8 mouse cellular contexts compared by ENCODE assay signal in the genomic region with DNA sequence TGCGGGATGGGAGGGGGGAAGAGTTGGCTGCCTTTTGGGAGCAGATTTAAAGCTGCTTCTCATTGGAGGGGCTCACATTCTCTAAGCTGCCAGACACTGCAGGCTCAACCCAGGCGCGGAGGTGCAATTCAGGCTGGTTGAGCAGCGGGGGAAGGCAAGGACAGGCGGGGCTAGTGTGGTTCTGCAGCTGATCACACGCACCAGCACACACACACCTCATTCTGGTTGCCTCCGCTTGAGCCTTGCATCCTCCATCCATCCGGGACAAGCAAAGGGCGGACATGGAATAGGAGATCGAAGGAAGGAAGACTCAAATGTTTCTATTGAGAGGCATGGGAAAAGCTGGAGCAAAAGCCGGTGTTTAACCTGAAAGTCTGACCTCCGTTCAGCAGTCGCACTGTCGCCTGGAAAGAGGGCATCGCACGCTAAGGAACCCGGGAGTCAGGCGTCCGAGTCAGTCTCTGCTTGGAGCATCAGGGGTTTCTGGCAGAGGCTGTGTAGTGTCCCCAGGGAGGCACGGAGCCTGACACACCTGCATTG. TPM values are rescaled to one million over a fixed set of nuclear protein-coding genes. Genes with fewer than 3 reads are reported as not detected.
DNase-seq lines count a peak whose midpoint lies in the region; ATAC-seq and TF ChIP-seq lines count a peak whose summit lies in the region.

A gene (plus strand): TSS at position 250 of the 540 bp plus-strand sequence.

- no peaks in the 10 kb centered on the region for H3K36me3 ChIP-seq in kidney, postnatal 0 days (ENCODE audit: insufficient read depth, low read length)
- no peaks in the 10 kb centered on the region for H3K36me3 ChIP-seq in embryonic facial prominence, embryonic 10.5 days (replicated peaks)
- H3K36me3 ChIP-seq in heart, embryonic 13.5 days, result no peaks in the 10 kb centered on the region
- H3K36me3 ChIP-seq in midbrain, embryonic 13.5 days, result no peaks in the 10 kb centered on the region

- ATAC-seq in kidney, postnatal 0 days (replicated peaks; ENCODE audit: low FRiP score, low read depth), result peak; percentile 64
- ATAC-seq in heart, embryonic 13.5 days (ENCODE audit: extremely low read depth, insufficient number of reproducible peaks, low FRiP score, low TSS enrichment), result no peak
- peak; percentile 85 for ATAC-seq in midbrain, embryonic 13.5 days
- ATAC-seq in megakaryocyte-erythroid progenitor cell, adult 5-6 weeks (replicated peaks; ENCODE audit: low FRiP score, low TSS enrichment, poor library complexity, severe bottlenecking), result no peak

- peak; percentile 14 for DNase-seq in kidney, postnatal 0 days (ENCODE audit: low spot score)
- no peak for DNase-seq in kidney, postnatal 10 days
- DNase-seq in embryonic facial prominence, embryonic 10.5 days (ENCODE audit: low spot score), result peak; percentile 46
- peak; percentile 56 to 74 for DNase-seq in layer of hippocampus, postnatal 10 days (ENCODE audit: low spot score in 2 of 2)
- DNase-seq in adrenal gland, adult 8-10 months, result no peak

- WGBS in kidney, postnatal 0 days, result 1% methylated on average over 20 of the region's 20 CpGs
- under 1% methylated on average over 20 of the region's 20 CpGs for WGBS in embryonic facial prominence, embryonic 10.5 days
- 3% methylated on average over 20 of the region's 20 CpGs for WGBS in heart, embryonic 13.5 days
- under 1% methylated on average over 20 of the region's 20 CpGs for WGBS in midbrain, embryonic 13.5 days

- H3K4me3 ChIP-seq in kidney, postnatal 0 days (replicated peaks; ENCODE audit: low read depth, low read length), result peak within 1 kb of the TSS; percentile 30
- peak within 1 kb of the TSS; percentile 61 for H3K4me3 ChIP-seq in embryonic facial prominence, embryonic 10.5 days
- peak within 1 kb of the TSS; percentile 66 for H3K4me3 ChIP-seq in heart, embryonic 13.5 days
- peak within 1 kb of the TSS; percentile 67 for H3K4me3 ChIP-seq in midbrain, embryonic 13.5 days (replicated peaks)

- no peak within 1 kb of the TSS for H3K27ac ChIP-seq in kidney, postnatal 0 days
- H3K27ac ChIP-seq in embryonic facial prominence, embryonic 10.5 days (replicated peaks), result no peak within 1 kb of the TSS
- H3K27ac ChIP-seq in heart, embryonic 13.5 days (replicated peaks), result peak within 1 kb of the TSS; percentile 60
- H3K27ac ChIP-seq in midbrain, embryonic 13.5 days, result peak within 1 kb of the TSS; percentile 30

- no peaks in the 10 kb centered on the region for H3K9me3 ChIP-seq in kidney, postnatal 0 days (replicated peaks; ENCODE audit: low read length)
- H3K9me3 ChIP-seq in embryonic facial prominence, embryonic 10.5 days, result no peaks in the 10 kb centered on the region
- H3K9me3 ChIP-seq in heart, embryonic 13.5 days, result no peaks in the 10 kb centered on the region
- no peaks in the 10 kb centered on the region for H3K9me3 ChIP-seq in midbrain, embryonic 13.5 days

- no peak within 1 kb of the TSS for H3K9ac ChIP-seq in kidney, postnatal 0 days (ENCODE audit: low read depth, low read length)
- peak within 1 kb of the TSS; percentile 83 for H3K9ac ChIP-seq in heart, embryonic 13.5 days
- H3K9ac ChIP-seq in midbrain, embryonic 13.5 days (replicated peaks), result peak within 1 kb of the TSS; percentile 73

- no peak for TF ChIP-seq CTCF in kidney, postnatal 0 days (IDR thresholded peaks at IDR 0.05; ENCODE audit: low read depth)

- H3K4me1 ChIP-seq in kidney, postnatal 0 days (replicated peaks; ENCODE audit: insufficient read depth, low read length), result 0 out of 2 replicates have a peak, but pooled peaks cover 14% of the 10 kb centered on the region
- peaks cover 24% of the 10 kb centered on the region for H3K4me1 ChIP-seq in embryonic facial prominence, embryonic 10.5 days
- peaks cover 43% of the 10 kb centered on the region for H3K4me1 ChIP-seq in heart, embryonic 13.5 days
- peaks cover 24% of the 10 kb centered on the region for H3K4me1 ChIP-seq in midbrain, embryonic 13.5 days (replicated peaks)

- H3K27me3 ChIP-seq in kidney, postnatal 0 days (ENCODE audit: insufficient read depth, low read length), result peaks cover 20% of the 10 kb centered on the region; the same call in 1 of the 2 replicates
- peaks cover 55% of the 10 kb centered on the region for H3K27me3 ChIP-seq in embryonic facial prominence, embryonic 10.5 days (replicated peaks; ENCODE audit: low read depth, poor library complexity, severe bottlenecking)
- peaks cover 33% of the 10 kb centered on the region for H3K27me3 ChIP-seq in heart, embryonic 13.5 days (replicated peaks)
- H3K27me3 ChIP-seq in midbrain, embryonic 13.5 days, result peaks cover 19% of the 10 kb centered on the region

- peak within 1 kb of the TSS; percentile 62 for H3K4me2 ChIP-seq in kidney, postnatal 0 days (ENCODE audit: low read length)
- peak within 1 kb of the TSS; percentile 86 for H3K4me2 ChIP-seq in heart, embryonic 13.5 days
- peak within 1 kb of the TSS; percentile 91 for H3K4me2 ChIP-seq in midbrain, embryonic 13.5 days (replicated peaks)

RNA-seq across cellular contexts. Expression of the gene that starts here (rescaled TPM):
- polyA plus RNA-seq in kidney, postnatal 0 days (2015; fragmentation: Nextera tagmentation; extraction: Ambion mirVana), result 0.03 TPM in 1 of 2 replicates, not detected in the other
- polyA plus RNA-seq in embryonic facial prominence, embryonic 10.5 days (2016; fragmentation: Nextera tagmentation; extraction: Ambion mirVana), result 0.19 and 0.21 TPM in 2 replicates
- polyA plus RNA-seq in heart, embryonic 13.5 days (2015; fragmentation: Nextera tagmentation; extraction: Ambion mirVana), result 4.9 and 5.1 TPM in 2 replicates
- 10 to 100 TPM; 66.5 to 67.9 TPM for total RNA-seq in layer of hippocampus, postnatal 10 days (2021)
- 2.4 and 2.7 TPM in 2 replicates for polyA plus RNA-seq in midbrain, embryonic 13.5 days (2015; fragmentation: Nextera tagmentation; extraction: Ambion mirVana)
- not detected in 2 replicates for total RNA-seq in megakaryocyte-erythroid progenitor cell, adult 5-6 weeks (2014; fragmentation: Nextera tagmentation)
- not detected in 2 replicates for total RNA-seq in megakaryocyte-erythroid progenitor cell, adult 5-6 weeks (2017)
- 1 to 10 TPM; 1.6 to 2.0 (median 1.7) TPM for total RNA-seq in adrenal gland, adult 8-10 months (2022)

Comparison
In these comparisons a context has a peak if more than half of its experiments do, and no peak if none do; other contexts are left out.
1. RNA of the gene that starts here (total RNA-seq): 66.5 to 67.9 TPM in layer of hippocampus, postnatal 10 days; 1.6 to 2.0 TPM in adrenal gland, adult 8-10 months and not detected in megakaryocyte-erythroid progenitor cell, adult 5-6 weeks; every median in the first group is over 10 times any median in the second.
2. Peak in DNase-seq, ATAC-seq, H3K4me3 ChIP-seq and H3K4me2 ChIP-seq in kidney, postnatal 0 days; RNA of the gene not detected or under 1 TPM.
3. Peak in DNase-seq and H3K4me3 ChIP-seq in embryonic facial prominence, embryonic 10.5 days; RNA of the gene not detected or under 1 TPM.
4. DNase-seq: peak in layer of hippocampus, postnatal 10 days (2 of 2); none in kidney, postnatal 10 days (single experiment) and adrenal gland, adult 8-10 months (single experiment).
5. H3K27ac ChIP-seq: peak in heart, embryonic 13.5 days (single experiment) and midbrain, embryonic 13.5 days (single experiment); none in kidney, postnatal 0 days (single experiment) and embryonic facial prominence, embryonic 10.5 days (single experiment).
6. Peak in every context shown above with its lines, with median percentiles within 50 percentile points of each other: H3K4me2 ChIP-seq and H3K4me3 ChIP-seq.